Mouse (Mus musculus) embryonic facial prominence, embryonic 14.5 days (tissue): ENCODE data around the gene Tmem267. TPM values are rescaled to one million over a fixed set of nuclear protein-coding genes. Genes with fewer than 3 reads are reported as not detected.
A peak's percentile ranks its signal among the peaks of the same experiment; 100 is the strongest.
"Not testable (repeated sequence)": the region's sequence is repeated elsewhere in the genome, so short reads cannot be mapped to it uniquely, and the experiment has no call there.

Experiments used
- ATAC-seq: fragments of 200-750 bp; cut with Nextera tagmentation; 2 replicates; pipeline ENCODE4 v1.8.0; 2017; ENCODE audit warnings: low read depth, moderate number of reproducible peaks, moderate TSS enrichment
- DNase-seq: peaks from one replicate; pipeline ENCODE4 v3.0.0-alpha.2; 2015; ENCODE audit warnings: low spot score
- H3K27ac ChIP-seq: fragments of 300-500 bp; sonication (generic); replicated peaks from 2 replicates; pipeline ENCODE4 v1.5.1; 2014; ENCODE audit warnings: low read depth, mild to moderate bottlenecking, low read length, moderate library complexity
- H3K27me3 ChIP-seq: fragments of 300-500 bp; sonication (generic); replicated peaks from 2 replicates; pipeline ENCODE4 v1.6.1; 2014; ENCODE audit warnings: low read length; ENCODE audit not compliant: control insufficient read depth, insufficient read depth
- H3K36me3 ChIP-seq: fragments of 300-500 bp; sonication (generic); 2 replicates; pipeline ENCODE4 v1.6.1; 2014; ENCODE audit warnings: low read length, mixed read lengths; ENCODE audit not compliant: control insufficient read depth, insufficient read depth
- H3K4me1 ChIP-seq: fragments of 300-500 bp; sonication (generic); 2 replicates; pipeline ENCODE4 v1.6.1; 2014; ENCODE audit warnings: antibody characterized with exemption, low read length; ENCODE audit not compliant: control insufficient read depth, insufficient read depth
- H3K4me2 ChIP-seq: fragments of 300-500 bp; sonication (generic); 2 replicates; pipeline ENCODE4 v1.6.1; 2014; ENCODE audit warnings: low read depth, mild to moderate bottlenecking, low read length, moderate library complexity, mixed read lengths
- H3K4me3 ChIP-seq: fragments of 300-500 bp; sonication (generic); 2 replicates; pipeline ENCODE4 v1.5.1; 2014; ENCODE audit warnings: low read depth, mild to moderate bottlenecking, low read length
- H3K9ac ChIP-seq: fragments of 300-500 bp; sonication (generic); 2 replicates; pipeline ENCODE4 v1.6.1; 2014; ENCODE audit warnings: low read depth, mild to moderate bottlenecking, low read length, moderate library complexity, mixed read lengths
- H3K9me3 ChIP-seq: fragments of 300-500 bp; sonication (generic); 2 replicates; pipeline ENCODE4 v1.6.1; 2016; ENCODE audit warnings: low read length; ENCODE audit not compliant: control insufficient read depth
- WGBS: fragments of 180-500 bp; shearing (Covaris S2); extraction: QIAGEN DNeasy Blood & Tissue Kit; methylation state at CpG from one replicate; pipeline ENCODE4 v1.1.7; 2014; 5-methylcytosine and 5-hydroxymethylcytosine counted together
- polyA plus RNA-seq: library from polyadenylated mRNA; unstranded; fragments of >200 nt; fragmentation: Nextera tagmentation; extraction: Ambion mirVana; gene quantifications from 2 replicates; pipeline ENCODE4 v1.2.1, GENCODE M21; 2014

The Tmem267 gene
- polyA plus RNA-seq, 1 experiment from 2014 or later, result 1.5 TPM

DNA sequence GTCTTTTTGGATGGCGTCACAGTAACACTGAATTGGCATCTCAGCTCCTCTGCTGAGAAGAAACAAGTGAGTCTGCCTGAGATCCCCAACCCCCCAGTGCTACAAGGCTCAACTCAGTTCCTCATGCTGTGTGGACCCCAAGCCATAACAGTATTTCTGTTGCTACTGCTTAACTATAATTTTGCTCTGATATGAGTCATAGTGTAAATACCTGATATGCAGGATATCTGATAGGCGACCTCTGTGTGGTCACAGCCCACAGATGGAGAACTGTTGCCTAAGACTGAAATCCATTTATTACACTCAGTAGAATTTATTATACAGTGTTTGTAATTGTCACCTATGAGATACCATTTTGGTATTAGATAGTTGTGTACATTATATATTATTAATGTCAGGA is 10.1 kb upstream of the Tmem267 start:
- Histone ChIP-seq H3K4me3 (no peak overlapping the region), H3K4me2 (no peak overlapping the region), H3K4me1 (no peaks in the 10 kb centered on the region), H3K27me3 (no peaks in the 10 kb centered on the region), H3K9ac (no peak overlapping the region), H3K9me3 (no peaks in the 10 kb centered on the region), H3K27ac (no peak overlapping the region), H3K36me3 (peaks cover 80% of the 10 kb centered on the region)
- 97% methylated on average over 2 of the region's 2 CpGs for WGBS
- ATAC-seq, result no peak
- DNase-seq, result no peak

DNA sequence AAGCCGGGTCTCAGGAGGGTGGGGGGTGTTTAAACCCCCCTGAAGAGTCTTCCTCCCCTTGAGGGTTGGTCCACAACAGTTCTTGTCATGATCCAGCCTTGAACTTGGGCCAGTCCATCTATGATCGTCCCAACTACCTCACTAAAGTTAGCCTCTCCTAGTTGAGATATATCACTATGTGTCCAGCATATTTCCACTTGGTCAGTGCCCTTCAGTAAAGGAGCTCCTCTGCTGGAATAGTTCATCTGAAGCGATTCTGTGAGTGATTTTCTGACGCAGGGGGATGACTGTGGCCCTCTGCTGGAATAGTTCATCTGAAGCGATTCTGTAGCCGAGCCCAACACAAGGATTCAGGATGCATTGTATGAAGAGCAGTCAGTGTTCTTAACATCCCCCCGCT is 485 bp upstream of the Tmem267 start:
- Histone ChIP-seq H3K4me2 (no peak overlapping the region; the same call in 1 of the 2 replicates), H3K36me3 (peaks cover 40% of the 10 kb centered on the region), H3K4me1 (no peaks in the 10 kb centered on the region), H3K27me3 (no peaks in the 10 kb centered on the region), H3K27ac (no peak overlapping the region; the same call in 1 of the 2 replicates), H3K9ac (no peak overlapping the region), H3K4me3 (no peak overlapping the region), H3K9me3 (peaks cover 5% of the 10 kb centered on the region)
- DNase-seq (no peak), ATAC-seq (no peak)
- WGBS, result 54% methylated on average over 7 of the region's 7 CpGs

DNA sequence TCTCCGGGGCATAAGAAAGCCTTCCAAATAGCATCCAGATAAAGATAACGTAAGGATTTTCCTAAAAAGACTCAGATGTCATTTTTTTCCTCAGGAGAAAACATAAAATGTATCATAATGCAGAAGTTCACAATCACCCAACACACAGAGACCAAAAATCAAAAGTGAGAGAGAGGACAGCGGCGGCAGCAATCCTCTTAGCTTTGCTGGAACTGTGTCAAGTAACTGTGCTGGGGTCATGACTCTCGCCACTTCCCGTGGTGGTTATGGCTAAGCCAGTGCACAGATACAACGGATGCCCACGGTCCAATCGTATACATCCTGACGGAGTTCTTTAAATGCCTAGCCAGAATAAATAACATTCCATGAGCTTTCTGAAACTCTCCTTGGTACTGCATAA is 4.2 kb downstream of the Tmem267 start:
- H3K9ac ChIP-seq, H3K36me3 ChIP-seq, H3K4me1 ChIP-seq, ATAC-seq, H3K27ac ChIP-seq, H3K4me3 ChIP-seq, H3K27me3 ChIP-seq, H3K9me3 ChIP-seq, H3K4me2 ChIP-seq: not testable (repeated sequence)
- DNase-seq, result peak; percentile 16
- WGBS, result 90% methylated on average over 10 of the region's 10 CpGs

DNA sequence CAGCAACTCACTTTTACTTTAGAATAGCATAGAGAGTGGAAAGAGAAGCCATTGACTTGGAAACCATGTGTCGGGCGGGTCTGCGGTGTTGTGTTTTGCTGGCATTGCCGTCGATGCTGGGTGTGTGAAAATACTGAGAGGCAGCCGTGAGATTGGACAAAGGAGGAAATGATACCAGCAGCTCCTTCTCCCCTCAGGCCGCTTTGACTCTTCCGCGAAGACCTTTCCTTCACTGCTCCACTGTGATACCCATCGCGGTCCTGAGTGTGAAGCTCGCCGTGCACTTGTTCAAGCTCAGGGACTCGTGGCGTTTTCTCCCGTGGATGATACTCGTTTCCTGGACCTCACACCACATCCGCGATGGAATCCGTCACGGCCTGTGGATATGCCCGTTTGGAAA is 7.1 kb downstream of the Tmem267 start:
- not testable (repeated sequence) for H3K27ac ChIP-seq, H3K4me1 ChIP-seq, DNase-seq, H3K9ac ChIP-seq, H3K27me3 ChIP-seq, H3K4me2 ChIP-seq, ATAC-seq, H3K9me3 ChIP-seq, H3K36me3 ChIP-seq, H3K4me3 ChIP-seq
- 94% methylated on average over 9 of the region's 22 CpGs for WGBS

DNA sequence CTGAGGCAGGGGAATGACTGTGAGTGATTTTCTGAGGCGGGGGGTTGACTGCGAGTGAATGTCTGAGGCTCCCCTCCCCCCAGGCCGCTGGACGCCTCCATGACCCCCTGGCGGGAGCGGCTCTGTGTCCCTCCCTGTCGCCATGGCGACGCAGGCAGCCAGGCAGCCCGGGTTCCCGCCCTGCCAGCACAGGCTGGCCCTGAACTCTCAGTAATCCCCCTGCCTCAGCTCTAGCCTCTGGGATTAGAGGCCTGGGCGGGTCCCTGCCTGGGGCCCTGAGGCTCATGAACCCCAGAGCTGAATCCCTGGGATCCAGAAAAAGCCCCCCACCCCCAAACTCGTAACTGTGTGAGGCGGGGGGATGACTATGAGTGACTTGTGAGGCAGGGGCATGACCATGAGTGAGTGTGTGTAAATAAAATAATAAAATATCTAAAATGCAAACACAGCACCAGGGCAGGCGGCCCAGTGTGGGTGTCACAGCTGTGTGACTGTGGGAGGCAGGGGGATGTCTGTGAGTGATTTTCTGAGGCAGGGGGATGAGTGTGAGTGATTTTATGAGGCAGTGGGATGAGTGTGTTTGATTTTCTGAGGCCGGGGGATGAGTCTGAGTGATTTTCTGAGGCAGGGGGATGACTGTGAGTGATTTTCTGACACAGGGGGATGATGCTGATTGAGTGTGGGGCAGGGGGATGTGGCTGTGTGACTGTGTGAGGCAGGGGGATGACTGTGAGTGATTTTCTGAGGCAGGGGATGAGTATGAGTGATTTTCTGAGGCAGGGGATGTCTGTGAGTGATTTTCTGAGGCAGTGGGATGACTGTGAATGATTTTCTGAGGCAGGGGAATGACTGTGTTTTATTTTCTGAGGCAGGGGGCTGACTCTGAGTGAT is 108.7 kb downstream of the Tmem267 start:
- H3K4me3 ChIP-seq, H3K36me3 ChIP-seq, H3K4me1 ChIP-seq, H3K27ac ChIP-seq, H3K4me2 ChIP-seq, H3K27me3 ChIP-seq, H3K9ac ChIP-seq: not testable (repeated sequence)
- WGBS, result 67% methylated on average over 13 of the region's 16 CpGs
- ATAC-seq (peak; percentile 89), DNase-seq (peak; percentile 89)
- H3K9me3 ChIP-seq, result peaks cover 20% of the 10 kb centered on the region

DNA sequence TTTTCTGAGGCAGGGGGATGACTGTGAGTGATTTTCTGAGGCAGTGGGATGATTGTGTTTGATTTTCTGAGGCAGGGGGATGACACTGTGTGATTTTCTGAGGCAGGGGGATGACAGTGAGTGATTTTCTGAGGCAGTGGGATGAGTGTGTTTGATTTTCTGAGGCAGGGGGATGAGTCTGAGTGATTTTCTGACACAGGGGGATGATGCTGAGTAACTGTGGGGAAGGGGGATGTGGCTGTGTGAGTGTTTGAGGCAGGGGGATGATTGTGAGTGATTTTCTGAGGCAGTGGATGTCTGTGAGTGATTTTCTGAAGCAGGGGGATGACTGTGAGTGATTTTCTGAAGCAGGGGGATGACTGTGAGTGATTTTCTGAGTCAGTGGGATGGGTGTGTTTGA is 110.6 kb downstream of the Tmem267 start:
- H3K4me1 ChIP-seq, H3K27me3 ChIP-seq, H3K4me2 ChIP-seq, H3K4me3 ChIP-seq, H3K9ac ChIP-seq, H3K36me3 ChIP-seq, H3K27ac ChIP-seq, ATAC-seq: not testable (repeated sequence)
- peaks cover 24% of the 10 kb centered on the region for H3K9me3 ChIP-seq
- DNase-seq, result peak; percentile 34

DNA sequence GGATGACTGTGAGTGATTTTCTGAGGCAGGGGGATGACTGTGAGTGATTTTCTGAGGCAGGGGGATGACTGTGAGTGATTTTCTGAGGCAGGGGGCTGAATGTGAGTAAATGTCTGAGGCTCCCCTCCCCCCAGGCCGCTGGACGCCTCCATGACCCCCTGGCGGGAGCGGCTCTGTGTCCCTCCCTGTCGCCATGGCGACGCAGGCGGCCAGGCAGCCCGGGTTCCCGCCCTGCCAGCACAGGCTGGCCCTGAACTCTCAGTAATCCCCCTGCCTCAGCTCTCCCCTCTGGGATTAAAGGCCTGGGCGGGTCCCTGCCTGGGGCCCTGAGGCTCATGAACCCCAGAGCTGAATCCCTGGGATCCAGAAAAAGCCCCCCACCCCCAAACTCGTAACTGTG is 111.2 kb downstream of the Tmem267 start:
- H3K36me3 ChIP-seq, ATAC-seq, H3K4me2 ChIP-seq, H3K27ac ChIP-seq, H3K9ac ChIP-seq, H3K4me3 ChIP-seq, H3K4me1 ChIP-seq, H3K27me3 ChIP-seq, DNase-seq: not testable (repeated sequence)
- peaks cover 24% of the 10 kb centered on the region for H3K9me3 ChIP-seq
- WGBS, result 76% methylated on average over 6 of the region's 12 CpGs

DNA sequence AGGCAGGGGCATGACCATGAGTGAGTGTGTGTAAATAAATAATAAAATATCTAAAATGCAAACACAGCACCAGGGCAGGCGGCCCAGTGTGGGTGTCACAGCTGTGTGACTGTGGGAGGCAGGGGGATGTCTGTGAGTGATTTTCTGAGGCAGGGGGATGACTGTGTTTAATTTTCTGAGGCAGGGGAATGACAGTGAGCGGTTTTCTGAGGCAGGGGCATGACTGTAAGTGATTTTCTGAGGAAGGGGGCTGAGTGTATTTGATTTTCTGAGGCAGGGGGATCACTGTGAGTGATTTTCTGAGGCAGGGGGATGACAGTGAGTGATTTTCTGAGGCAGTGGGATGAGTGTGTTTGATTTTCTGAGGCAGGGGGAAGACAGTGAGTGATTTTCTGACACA is 111.7 kb downstream of the Tmem267 start:
- not testable (repeated sequence) for H3K27me3 ChIP-seq, H3K36me3 ChIP-seq, H3K4me1 ChIP-seq, H3K9ac ChIP-seq, H3K27ac ChIP-seq, DNase-seq, H3K4me2 ChIP-seq, H3K4me3 ChIP-seq, ATAC-seq
- whole genome bisulfite sequencing, result 79% methylated on average over 2 of the region's 2 CpGs
- H3K9me3 ChIP-seq, result peaks cover 24% of the 10 kb centered on the region

DNA sequence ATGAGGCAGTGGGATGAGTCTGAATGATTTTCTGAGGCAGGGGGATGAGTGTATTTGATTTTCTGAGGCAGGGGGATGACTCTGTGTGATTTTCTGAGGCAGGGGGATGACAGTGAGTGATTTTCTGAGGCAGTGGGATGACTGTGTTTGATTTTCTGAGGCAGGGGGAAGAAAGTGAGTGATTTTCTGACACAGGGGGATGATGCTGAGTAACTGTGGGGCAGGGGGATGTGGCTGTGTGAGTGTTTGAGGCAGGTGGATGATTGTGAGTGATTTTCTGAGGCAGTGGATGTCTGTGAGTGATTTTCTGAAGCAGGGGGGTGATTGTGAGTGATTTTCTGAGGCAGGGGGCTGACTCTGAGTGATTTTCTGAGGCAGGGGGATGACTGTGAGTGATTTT is 112.3 kb downstream of the Tmem267 start:
- DNase-seq, result peak; percentile 82
- not testable (repeated sequence) for H3K4me2 ChIP-seq, H3K4me1 ChIP-seq, ATAC-seq, H3K27me3 ChIP-seq, H3K27ac ChIP-seq, H3K9ac ChIP-seq, H3K36me3 ChIP-seq, H3K4me3 ChIP-seq
- peaks cover 24% of the 10 kb centered on the region for H3K9me3 ChIP-seq
